Mouse (Mus musculus) layer of hippocampus, adult 9-10 months (tissue): ENCODE data around the gene Arid3a.
"Not testable (repeated sequence)": the region's sequence is repeated elsewhere in the genome, so short reads cannot be mapped to it uniquely, and the experiment has no call there.

Experiments
- DNase-seq: peaks from one replicate; pipeline ENCODE4 v3.0.0; 2022; ENCODE audit warnings: low spot score

Arid3a gene

DNA sequence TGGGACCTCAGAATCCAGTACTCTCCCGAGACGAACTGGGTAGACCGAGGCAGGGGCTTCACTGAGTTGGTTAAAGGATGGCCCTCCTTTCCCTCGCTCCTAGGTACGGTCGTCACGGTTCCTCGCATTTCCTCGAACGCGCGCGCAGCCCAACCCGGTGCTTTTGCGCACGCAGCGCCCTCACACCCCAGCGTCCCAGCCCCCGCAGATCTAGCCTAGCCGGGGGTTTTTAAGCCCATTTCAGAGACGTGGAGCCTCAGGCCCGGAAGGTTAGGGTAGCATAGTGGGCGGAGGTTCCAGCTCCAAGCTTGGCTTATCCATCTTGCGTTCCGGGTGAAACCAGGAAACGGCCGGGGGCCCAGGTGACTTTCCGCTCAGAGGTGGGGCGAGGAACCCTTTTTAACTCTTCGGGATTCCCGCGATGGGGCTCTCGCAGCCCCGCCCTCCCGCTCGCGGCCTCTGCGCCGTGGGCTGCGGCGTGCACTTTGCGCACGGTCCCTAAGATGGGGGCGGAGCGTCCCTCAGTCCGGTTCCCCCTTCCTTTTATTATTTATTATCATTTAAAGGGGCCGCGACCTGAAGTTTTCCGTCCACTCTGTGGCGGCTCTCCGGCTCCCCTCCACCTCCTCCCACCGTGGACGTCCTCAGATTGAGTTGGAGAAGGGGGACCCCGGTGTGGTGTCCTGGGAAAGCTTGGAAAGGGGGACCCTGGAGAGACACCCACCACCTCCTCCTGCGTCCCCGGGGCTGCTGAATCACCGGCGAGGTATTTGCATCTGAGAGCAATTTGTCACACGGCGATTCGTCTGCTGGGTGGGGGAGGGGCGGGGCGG is at the start of gene Arid3a:
TSS of gene Arid3a (plus strand) at position 553 of the 833 bp plus-strand sequence.
- peak; percentile 68 for DNase-seq

DNA sequence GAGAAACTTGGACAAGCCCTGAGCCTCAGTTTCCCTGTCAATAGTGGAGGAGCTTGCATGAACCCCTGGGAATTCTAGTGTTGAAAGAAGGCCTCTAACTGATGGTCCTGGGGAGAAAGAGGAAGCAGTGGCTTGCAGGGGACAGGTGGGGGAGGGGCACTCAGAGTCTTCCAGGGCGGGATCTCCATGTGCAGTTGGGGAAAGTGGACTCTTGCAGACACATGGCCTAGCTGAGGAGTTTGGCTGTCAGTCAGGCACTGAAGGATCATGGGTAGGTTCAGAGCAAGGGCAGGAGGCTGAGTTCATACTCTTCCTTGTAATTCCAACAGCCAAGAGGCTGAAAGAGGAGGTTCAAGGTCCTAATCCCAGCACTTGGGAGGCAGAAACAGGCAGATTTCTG is 49.7 kb upstream of the Arid3a start:
- no peak for DNase-seq

DNA sequence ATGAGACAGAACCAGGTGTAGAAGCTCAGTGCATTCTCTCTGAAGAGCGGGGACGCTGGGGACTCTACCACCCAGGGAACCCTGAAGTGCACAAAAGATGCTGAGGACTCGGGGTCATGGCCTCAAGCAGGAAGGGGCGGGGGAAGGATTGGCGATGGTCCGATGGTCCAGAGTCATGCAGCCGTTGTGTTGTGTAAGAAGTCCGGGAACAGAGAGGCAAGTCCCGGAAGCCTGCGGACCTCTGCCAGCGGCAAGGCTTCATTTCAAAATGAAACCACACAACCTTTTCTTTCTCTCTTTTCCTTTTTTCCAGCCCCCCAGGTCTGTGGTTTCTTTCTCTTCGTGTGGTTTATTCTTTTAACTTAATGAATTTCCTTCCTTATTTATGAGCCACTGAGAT is 49.1 kb upstream of the Arid3a start:
- no peak for DNase-seq

DNA sequence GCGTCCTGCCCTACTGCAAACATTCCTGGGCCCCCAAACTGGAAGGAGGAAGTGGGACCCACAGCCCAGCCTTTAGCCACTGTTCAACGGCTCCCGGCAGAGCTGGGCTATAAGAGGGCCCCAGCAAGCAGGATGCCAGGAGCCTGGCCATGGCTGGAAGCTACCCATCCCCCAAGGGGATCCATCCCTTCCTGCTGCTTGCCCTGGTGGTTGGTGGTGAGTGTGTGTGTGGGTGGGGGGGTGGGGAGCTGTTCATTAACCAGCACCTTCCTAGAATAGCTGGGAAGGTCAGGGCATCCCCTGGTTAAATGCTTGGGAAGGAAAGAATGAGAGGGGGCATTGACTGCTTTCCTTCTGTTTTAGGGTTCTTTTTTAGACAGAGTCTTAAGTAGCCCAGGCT is 47.3 kb upstream of the Arid3a start:
- DNase-seq, result no peak

DNA sequence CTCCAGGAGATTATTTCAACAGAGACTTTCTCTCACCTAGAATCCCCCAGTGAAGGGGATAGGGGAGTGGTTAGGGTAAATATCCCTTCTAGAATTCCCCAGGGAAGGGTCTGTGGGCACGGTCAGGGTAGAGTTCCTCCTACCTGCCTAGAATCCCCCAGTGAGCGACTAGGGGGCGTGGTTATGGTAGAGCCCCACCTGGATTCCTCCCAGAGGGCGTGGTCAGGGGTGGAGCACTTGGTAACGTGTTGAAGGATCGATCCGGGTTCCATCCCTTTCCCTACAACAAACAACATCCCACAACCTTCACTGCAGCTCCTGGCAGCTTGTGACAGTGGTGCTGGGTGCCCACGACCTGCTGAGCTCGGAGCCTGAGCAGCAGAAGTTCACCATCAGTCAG is 46.1 kb upstream of the Arid3a start:
- no peak for DNase-seq

DNA sequence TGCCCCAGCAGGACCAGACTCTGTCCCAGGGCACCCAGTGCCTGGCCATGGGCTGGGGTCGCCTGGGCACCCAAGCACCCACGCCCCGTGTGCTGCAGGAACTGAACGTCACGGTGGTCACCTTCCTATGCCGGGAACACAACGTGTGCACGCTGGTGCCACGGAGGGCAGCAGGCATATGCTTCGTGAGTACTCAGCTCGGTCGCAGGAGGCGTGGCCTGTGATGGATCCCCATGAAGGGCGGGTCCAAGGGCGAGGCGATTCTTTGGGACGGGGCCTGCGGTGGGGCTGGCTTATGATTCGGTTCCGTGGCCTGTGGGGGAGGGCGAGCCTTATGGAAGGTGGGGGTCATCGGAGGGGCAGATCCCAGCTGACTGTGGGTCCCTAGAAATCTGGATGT is 44.9 kb upstream of the Arid3a start:
- no peak for DNase-seq

DNA sequence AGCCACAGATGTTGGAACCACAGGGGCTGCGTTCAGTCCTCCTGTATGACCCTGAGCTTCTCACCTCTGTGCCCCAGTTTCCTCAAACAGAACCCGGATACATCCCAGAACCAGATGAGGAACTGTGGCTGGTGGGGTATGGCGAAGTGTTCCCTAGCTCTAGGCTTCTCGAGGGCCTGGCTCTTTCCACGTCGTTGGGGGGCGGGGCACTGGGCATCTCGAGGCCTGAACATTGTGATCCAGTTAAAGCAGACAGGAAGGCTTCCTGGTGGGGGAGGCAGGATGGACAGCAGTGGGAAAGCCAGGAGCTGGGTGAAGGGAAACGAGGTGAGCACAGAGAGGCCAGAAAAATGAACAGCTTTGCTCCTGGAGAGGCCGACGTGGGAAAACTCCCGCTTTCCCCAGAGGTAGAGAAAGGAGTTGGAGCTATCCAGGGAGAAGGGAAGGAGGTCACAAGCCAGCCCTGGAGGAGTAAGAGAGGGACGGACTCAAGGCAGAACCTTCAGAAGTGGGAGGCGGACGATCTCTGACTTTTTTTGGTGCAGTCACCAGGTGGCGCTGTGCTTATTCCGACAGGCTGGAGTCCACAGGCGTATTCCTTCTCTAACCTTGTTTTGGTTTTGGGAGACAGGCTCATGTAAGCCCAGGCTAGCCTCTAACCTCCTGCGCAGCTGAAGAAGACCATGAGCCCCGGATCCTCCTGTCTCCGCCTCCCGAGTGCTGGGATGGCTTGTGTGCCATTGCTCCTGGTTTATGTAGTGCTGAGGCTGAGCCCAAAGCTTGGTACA is 43.4 kb upstream of the Arid3a start:
- DNase-seq, result peak; percentile 59

DNA sequence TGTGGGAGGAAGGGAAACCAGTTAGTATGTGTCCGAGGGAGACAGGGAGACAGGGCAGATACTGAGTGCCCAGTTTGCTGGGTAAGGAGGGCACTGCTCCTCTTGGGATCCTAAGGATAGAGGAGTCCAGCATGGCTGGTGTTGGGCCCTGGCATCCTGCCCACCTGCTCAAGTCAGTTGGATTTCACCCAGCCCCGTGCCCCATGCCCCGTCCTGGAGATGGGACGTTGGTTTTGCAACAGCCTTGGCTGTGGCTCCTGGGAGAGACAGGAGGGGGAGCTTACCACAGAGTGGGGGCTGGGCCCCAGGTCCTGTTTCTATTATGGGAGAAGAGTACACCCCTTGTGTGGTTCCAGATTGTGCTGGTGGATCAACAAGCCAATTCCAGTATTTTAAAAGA is 42.4 kb upstream of the Arid3a start:
- DNase-seq, result no peak

DNA sequence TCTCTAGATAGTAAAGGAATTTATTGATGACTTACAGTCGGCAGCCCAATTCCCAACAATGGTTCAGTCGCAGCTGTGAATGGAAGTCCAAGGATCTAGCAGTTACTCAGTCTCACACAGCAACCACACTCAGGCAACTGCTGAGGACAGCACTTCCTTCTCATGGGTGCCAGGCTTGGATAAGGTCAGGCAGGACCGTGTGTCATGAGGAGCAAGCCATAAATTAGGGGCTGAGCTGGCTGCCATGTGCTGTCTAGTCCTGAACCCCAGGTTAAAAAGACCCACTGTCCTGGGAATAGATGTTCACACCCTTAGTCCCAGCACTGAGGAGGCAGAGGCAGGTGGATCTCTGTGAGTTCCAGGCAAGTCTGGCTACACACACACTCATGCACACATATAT is 41.9 kb upstream of the Arid3a start:
- DNase-seq, result not testable (repeated sequence)

DNA sequence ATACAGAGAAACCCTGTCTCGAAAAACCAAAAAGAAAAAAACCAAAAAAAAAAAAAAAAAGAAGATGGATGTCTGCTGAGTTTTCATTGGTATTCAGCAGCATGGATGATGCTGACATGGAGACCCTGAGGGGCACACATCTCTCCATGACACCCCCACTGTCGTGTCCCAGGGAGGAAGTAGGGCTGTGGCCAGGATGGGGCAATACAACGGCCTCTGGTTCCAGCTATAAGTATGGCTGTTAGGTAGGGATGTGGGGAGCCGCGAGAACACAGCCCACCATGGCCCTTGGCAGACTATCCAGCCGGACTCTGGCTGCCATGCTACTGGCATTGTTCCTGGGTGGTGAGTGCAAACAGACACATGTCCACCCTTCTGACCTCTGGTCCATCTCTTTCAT is 40.8 kb upstream of the Arid3a start, which contains the start of gene Elane:
TSS of gene Elane (plus strand) at position 194 of the 400 bp plus-strand sequence.
- no peak for DNase-seq

DNA sequence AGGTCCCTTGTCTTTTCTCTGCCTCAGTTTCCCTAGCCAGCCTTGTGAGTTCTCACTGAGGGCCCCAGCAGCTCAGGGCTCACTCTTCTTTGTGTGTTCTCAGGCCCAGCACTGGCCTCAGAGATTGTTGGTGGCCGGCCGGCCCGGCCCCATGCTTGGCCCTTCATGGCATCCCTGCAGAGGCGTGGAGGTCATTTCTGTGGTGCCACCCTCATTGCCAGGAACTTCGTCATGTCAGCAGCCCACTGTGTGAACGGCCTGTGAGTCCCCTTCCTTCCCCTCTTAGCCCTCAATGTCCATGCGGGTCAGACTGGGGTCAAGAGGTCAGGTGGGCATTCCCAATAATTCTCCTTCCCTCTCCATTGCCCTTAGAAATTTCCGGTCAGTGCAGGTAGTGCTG is 40.2 kb upstream of the Arid3a start:
- DNase-seq, result no peak

DNA sequence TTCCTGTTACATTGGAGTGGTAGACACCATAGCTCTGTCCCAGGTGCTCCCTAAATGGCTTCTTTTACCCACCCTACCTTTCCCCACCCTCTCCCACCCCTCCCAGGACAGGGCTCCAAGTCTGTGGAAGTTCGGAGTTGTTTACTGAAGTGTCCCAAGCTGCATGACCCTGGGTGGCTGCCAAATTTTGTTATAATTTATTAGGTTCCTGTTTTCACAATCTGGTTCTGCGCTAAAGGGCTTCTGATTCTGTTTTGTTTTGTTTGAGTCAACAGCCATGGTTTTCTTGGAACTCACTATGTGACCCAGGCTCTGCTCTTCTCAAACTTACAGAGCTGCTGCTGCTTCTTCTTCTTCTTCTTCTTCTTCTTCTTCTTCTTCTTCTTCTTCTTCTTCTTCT is 37.5 kb upstream of the Arid3a start:
- no peak for DNase-seq

DNA sequence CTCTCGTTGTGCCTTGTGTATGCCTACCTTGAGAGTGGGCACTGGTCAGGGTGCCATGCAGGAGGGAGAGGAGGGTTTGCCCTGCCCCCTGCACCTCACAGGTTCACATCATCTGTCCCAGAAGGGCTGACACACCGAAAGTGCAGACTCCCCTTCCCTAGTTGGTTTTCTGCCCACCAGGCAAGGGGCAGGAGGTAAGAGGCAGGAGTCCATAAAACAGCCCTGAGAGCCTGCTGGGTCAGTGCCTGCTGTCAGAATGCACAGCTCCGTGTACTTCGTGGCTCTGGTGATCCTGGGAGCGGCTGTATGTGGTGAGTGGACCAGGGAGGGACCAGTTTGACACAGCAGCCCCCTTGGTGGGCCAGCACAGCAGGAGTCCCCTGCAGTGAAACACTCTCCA is 36.2 kb upstream of the Arid3a start, which contains the start of gene Cfd:
TSS of gene Cfd (plus strand) at position 184 of the 400 bp plus-strand sequence.
- DNase-seq, result no peak

DNA sequence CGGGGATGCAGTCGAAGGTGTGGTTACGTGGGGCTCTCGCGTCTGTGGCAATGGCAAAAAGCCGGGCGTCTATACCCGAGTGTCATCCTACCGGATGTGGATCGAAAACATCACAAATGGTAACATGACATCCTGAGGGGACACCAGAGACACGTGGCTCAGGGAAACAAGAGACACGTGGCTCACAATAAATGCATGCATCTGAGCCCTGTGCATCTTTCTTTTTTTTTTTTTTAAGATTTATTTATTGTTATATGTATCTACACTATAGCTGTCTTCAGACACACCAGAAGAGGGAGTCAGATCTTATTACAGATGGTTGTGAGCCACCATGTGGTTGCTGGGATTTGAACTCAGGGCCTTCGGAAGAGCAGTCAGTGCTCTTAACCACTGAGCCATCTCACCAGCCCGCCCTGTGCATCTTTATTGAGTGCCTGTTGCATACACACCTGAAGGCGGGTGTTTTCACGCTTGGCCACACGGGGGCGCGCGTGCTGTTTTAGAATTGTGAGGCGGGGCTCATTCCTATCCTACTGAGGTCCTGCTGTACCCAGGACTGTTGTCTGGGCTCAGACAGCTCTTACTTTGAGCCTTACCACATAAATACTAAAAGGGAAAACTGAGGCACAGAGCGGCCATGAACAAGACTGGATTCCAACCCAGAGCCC is 34.3 kb upstream of the Arid3a start:
- DNase-seq, result peak; percentile 72

DNA sequence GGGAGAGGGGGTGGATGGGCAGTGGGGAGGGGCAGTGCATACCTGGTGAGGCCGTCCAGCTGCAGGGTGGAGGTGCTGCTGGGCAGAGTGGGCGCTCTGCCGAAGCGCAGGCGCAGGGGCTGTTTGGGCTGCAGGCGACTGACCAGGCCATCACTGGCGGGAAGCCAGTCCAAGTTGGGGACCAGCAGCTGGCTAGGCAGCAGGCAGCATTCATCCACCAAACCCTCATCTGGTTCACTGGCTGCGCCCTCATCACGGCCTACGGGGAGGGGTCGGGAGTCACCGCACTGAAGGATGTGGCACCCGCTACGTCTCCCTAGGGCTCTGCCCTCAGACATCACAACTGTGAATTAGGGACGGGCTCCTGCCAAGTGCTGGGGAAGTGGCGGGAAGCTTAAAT is 30.5 kb upstream of the Arid3a start:
- DNase-seq, result no peak

DNA sequence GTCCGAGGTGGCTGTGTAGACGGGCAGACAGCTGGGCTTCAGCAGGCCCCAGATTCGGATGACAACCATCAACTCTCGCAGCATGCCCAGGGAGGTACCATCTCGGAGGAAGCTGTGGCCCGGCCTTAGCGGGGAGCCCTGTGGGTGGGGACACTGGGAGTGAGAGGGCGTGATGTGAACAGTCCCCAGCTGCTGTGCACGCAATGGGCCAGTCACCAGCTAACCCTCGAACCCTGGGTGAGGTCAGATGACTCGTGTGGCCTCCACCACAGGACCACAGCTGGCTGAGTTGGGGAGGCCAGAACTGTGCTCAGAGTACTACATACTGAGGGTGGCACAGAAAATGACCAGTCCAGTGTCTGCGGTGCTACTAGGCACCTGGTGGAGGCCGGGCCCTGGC is 30.0 kb upstream of the Arid3a start:
- no peak for DNase-seq

DNA sequence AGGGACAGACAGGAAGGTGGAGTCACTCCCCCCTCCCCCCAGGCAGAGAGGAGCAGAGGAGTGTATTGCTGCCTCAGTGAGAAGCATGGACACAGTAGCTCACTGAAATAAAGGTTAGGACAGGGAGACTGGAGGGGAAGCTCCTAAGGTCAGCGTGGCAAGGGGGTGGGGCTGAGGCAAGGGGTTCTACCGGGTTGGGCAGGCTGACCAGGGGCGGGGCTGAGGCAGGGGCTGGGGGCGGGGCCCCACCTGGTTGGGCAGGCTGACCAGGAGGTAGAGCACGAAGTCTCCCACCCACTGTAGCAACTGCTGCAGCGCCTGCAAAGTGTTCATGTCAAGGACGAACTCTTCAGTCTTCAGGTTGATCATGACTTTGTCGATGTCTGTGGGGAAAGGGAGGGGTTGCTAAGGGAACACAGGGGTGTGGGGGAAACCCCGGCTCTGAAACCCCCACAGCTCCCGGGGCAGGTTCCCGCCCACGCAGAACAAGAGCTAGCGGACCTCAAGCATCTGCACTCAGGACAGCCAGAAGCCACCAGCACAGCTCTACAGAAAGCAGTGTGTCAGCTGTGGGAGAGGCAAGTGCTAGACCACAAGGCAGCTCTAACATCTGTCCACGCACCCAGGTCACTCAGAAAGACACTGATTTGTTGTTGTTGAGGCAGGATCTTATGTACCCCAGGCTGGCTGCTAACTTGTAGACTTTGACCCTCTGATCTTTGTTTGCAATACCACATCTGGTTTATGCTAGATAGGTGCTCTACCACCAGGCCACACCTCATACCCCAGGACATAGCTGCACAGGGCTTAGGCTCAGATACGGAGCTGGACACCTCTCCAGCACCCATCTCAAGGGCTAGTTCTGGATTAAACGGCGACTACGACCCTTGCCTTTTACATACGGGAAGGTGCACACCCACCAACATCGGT is 29.3 kb upstream of the Arid3a start:
- no peak for DNase-seq

DNA sequence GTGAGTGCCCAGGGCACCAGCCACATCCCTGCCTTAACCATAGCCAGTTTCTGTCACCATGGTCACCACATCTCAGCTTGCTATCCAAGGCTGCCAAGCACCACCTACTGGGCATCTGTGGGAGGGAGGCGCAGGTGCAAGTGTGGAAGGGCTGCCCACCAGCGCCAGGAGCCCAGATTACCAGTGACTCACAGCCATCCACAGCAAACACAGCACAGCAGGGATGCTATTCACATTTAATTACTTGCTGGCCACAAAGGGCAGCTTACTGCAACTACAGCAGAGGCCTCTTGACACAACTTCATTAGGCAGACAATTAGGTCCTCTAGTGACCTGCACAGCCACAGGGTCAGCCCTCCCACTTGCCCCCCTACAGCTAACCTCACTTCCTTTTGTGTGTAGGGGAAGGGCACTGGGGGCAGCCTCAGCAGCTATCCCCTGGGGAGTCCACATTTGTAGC is 25.9 kb upstream of the Arid3a start:
- DNase-seq, result peak; percentile 55

DNA sequence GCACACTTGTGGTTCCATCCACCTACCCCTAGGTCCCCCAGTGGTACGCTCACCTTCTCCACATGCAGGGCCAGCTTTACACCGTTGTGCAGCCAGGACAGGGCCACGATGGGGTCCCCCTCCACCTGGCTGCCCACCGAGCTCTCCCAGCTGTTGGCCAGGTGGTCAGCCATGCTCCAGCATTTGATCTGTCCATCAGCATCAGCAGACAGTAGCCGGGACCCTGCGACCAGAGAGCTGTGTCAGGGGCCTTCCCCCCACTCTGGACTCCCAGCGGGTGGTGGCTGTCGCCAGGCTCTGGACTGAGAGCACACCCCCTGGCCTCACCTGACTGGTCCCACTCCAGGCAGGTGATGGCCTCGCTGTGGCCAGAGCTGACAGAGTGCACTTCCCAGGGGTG is 20.1 kb upstream of the Arid3a start:
- DNase-seq, result no peak

DNA sequence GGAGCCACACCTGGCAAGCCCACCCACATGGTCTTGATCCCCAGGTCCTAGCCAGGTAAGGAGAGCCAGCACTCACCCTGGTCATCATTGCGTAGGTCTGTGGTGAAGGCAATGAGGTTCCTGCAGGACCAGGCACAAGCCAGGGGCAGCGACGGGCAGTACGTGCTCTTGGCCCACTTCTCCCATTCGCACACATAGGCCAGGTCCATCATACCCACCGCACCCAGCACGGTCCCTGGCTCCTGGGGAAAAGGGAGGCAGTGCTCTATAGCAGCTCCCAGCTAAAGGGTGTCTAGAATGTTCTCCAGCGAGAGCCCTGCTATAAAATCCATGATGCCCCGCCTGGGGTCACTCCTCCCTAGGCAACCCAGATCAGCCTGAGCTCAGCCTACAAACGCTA is 19.4 kb upstream of the Arid3a start:
- no peak for DNase-seq
